Mouse (Mus musculus) left cerebral cortex, postnatal 25 days (tissue): Measurements from ENCODE around the gene Slc25a38. TPM values are rescaled to one million over a fixed set of nuclear protein-coding genes. Genes with fewer than 3 reads are reported as not detected.
"Not testable (repeated sequence)": the region's sequence is repeated elsewhere in the genome, so short reads cannot be mapped to it uniquely, and the experiment has no call there.

Experiments
- DNase-seq, 2 experiments: peaks; one replicate each; pipeline ENCODE4 v3.0.0; 2022; ENCODE audit warnings: low spot score in 2 of 2, mixed read lengths in 1 of 2
- intact Hi-C: fragments of 180-260 bp; cut with DNase I; formaldehyde crosslinking; loops from one replicate; pipeline ENCODE4 v1.15.1; 2025
- total RNA-seq, 2 experiments: library from RNA; stranded (reverse); gene quantifications; 2 replicates each; pipeline ENCODE4 v1.2.3; 2021

Gene Slc25a38
- total RNA-seq, 2 experiments from 2014 or later: 26.0 to 27.6 TPM

DNA sequence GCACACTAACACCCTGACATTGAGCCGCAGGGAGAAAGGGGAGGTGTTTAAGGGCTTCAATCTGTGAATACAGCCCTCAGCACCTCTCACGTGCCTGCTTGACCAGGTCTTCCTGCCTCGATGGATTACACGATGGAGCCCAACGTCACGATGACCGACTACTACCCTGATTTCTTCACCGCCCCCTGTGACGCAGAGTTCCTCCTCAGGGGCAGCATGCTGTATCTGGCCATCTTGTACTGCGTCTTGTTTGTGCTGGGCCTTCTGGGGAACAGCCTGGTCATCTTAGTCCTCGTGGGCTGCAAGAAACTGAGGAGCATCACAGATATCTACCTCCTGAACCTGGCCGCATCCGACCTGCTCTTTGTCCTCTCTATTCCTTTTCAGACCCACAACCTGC, 16.5 kb upstream of the Slc25a38 start:
- DNase-seq: no peak

GRCm38 (mm10) chr9:120095886-120096285, 14.3 kb upstream of the Slc25a38 start:
- no peak for DNase-seq
- intact Hi-C loops: no loop called here

More for the DNA sequence above, 16.5 kb upstream of the Slc25a38 start:
- intact Hi-C loops: no loop called here

DNA sequence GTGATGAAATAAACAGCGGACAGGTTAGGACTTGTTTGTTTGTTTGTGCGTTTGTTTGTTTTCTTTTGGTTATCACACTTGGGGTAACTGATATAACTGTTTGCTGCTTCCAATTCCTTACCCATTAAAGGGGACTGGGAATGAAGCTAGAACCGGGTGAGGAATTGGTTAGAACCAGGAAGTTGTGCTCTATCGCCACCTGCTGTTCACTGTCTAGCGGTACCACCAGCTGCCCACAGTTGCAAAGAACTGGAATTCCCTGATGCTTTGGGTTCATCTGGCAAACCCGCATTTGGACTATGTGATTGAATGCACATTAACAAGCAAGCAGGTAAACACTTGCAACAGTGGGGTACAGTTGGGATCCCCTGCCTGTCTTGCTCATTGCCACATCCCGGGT, 11.5 kb upstream of the Slc25a38 start:
- peak; percentile 67 to 80 for DNase-seq
- intact Hi-C loops: loop anchor here (1.0 kb wide), 1 partner anchor 71 kb away; no protein-coding TSS in a partner anchor

GRCm38 (mm10) chr9:120099304-120099703, 10.9 kb upstream of the Slc25a38 start:
- intact Hi-C loops: no loop called here

GRCm38 (mm10) chr9:120101165-120101564, 9.0 kb upstream of the Slc25a38 start:
- intact Hi-C loops: no loop called here
- no peak for DNase-seq

More at GRCm38 (mm10) chr9:120099304-120099703, 10.9 kb upstream of the Slc25a38 start:
- no peak for DNase-seq

- intact Hi-C loops, DNase-seq: not testable (repeated sequence)
These were observed 1.2 kb upstream of the Slc25a38 start for GRCm38 (mm10) chr9:120108953-120109352.

- DNase-seq: no peak
- intact Hi-C loops: no loop called here
These were observed 1.2 kb downstream of the Slc25a38 start for GRCm38 (mm10) chr9:120111156-120111945.

DNA sequence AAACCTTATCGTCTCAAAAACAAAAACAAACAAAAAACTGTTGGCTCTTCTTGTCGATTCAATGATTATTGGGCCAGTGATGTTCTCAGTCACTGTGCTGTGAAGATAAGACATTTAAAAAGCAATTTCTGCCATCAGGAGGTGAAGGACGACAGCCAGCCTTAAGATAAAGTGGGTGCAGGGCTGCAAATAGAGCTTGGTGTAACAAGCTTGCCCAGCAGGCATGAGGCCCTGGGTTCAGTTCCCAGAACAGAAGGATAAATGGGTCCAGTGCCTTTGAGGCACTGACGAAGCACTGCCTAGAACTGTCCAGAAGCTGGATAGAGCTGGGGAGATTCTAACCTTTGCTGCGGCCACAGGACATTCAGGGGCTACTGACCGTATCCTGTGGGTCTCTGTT, 2.3 kb downstream of the Slc25a38 start:
- intact Hi-C loops: no loop called here
- no peak for DNase-seq

DNA sequence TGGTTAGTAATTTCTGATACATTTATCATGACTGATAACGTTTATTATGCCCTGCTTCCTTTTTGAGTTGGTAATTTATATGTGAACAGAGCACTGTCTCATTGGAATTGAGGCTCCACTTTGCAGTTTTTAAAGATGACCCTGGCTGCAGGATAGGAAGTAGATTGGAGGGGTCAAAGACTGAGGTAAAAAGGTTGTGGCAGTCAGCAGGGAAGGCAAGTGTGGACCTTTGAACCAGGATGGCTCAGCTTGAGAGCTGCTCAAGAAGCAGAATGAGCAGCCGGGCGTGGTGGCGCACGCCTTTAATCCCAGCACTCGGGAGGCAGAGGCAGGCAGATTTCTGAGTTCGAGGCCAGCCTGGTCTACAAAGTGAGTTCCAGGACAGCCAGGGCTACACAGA, 3.3 kb downstream of the Slc25a38 start:
- no peak for DNase-seq
- intact Hi-C loops: no loop called here

DNA sequence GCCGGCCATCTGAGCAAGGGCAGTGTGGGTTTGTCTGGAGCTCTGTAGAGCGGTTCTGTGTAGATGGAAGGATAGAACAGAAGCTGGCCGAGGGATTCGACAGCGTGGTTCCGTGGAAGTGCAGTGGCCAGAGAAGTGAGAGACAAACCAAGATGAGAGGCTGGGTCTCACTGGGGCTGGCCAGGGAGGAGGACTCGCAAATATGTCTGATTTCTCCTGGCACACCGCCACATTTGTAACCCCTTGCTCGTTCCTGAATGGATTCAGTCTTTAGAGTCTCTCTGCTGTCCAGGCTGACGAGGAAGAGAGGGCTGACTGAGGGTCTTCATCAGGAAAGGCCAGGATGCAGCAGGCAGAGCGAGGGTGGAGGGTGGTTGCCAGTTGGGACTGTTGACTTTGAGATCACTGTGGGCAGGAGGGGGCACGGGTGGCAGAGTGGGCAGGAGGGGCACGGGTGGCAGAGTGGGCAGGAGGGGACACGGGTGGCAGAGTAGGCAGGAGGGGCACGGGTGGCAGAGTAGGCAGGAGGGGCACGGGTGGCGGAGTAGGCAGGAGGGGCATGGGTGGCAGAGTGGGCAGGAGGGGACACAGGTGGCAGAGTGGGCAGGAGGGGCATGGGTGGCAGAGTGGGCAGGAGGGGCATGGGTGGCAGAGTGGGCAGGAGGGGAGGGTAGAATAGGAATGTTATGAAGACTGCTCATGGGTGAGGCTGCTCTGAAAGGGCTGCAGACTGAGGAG, 4.0 kb downstream of the Slc25a38 start:
- no peak for DNase-seq
- intact Hi-C loops: no loop called here

DNA sequence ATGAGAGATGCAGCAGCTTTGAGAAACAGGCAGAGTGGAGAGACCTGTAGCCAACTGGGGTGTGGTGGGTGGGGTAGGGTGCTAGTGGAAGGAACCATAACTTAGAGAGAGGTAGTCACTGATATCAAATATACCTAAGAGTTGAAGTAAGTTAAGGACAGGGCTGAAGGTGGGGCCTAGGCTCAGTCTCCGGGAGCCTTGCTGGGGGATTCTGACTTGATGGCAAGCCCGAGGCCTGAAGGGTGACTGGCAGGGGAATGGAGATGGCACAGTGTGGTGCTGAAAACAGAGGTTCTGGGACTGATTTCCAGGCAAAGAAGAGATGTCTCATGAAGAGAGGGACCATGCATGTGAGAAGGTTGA, 4.6 kb downstream of the Slc25a38 start:
- DNase-seq: no peak
- intact Hi-C loops: no loop called here

DNA sequence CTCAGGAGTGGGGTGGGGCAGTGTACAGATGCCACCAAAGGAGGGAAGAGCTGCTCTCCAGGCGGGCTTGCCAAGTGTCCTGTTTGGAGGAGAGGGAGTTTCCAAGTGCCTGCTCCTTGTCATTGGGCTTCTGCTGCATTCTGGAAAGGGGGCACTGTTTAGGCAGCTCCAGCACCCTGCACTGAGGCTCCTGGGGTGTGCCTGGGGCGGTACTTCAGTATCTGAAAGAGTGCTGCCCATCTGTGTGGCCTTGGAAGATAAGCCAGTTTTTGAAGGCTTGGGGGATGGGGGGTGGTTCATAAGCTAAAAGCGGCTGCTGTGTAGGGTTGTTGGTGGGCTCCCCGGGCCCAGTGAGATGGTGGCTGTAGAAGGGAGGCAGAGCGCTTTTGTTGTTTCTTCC, 5.4 kb downstream of the Slc25a38 start:
- DNase-seq: no peak
- intact Hi-C loops: no loop called here

GRCm38 (mm10) chr9:120116184-120116624, 6.0 kb downstream of the Slc25a38 start:
- DNase-seq: no peak
- intact Hi-C loops: no loop called here

- no peak for DNase-seq
- intact Hi-C loops: no loop called here
These were observed 8.0 kb downstream of the Slc25a38 start for GRCm38 (mm10) chr9:120118212-120118611.

DNA sequence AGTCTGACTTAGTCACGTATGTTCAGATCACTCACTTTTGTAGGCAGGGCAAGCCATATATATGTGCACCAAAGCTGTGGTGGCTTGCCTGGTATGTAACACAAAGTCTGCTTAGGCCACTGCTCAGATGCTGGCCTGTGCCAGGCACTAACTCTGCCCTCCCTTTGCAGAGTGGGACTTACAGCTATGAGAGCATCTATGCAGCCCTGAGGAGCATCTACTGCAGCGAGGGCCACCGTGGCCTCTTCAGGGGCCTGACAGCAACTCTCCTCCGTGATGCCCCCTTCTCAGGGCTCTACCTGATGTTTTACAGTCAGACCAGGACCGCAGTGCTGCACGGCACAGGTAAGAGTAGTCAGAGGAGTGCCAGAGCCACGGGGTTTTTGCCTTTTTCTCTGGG, 10.3 kb downstream of the Slc25a38 start:
- no peak for DNase-seq
- intact Hi-C loops: no loop called here

DNA sequence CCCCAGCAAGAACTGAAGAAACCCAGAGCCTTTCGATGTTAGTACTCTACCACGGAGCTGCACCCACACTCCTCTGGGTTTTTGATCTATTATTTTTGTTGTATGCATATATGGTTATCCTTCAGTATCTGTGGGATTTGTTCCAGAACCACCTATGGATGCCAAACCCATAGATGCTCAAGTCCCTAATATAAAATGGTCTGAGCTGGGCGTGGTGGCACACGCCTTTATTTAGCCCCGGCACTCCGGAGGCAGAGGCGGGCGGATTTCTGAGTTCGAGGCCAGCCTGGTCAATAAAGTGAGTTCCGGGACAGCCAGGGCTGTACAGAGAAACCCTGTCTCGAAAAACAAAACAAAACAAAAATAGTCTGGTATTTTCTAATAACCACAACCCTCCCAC, 16.7 kb downstream of the Slc25a38 start:
- intact Hi-C loops: no loop called here
- DNase-seq: no peak

- intact Hi-C loops: no loop called here
- peak; percentile 94 to 98 for DNase-seq
These were observed 17.5 kb downstream of the Slc25a38 start, which contains the start of gene Rpsa for GRCm38 (mm10) chr9:120127538-120128251. TSS of gene Rpsa (plus strand) at chr9:120127689.

DNA sequence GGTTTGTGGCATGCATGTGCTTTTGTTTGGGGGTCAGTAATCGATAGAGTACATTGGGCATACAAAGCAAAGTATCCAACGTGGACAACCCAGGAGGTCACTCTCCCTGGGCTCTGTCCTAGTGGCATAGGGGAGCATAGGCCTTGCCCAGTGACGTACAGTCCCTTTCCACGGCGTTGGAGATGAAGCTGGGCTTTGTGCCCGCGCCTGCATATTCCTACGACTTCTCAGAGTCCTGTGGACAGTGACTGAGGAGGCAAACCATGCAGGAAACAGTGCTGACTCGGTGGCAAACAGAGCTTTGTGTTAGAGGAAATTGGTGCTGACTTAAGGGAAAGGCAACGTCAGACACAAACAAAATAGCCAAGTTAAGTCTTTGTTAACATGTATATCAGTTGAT, 19.1 kb downstream of the Slc25a38 start:
- no peak for DNase-seq
- intact Hi-C loops: no loop called here

GRCm38 (mm10) chr9:120131784-120132288, 21.7 kb downstream of the Slc25a38 start:
- DNase-seq: no peak
- intact Hi-C loops: no loop called here
